Mouse (Mus musculus) myocyte (in vitro differentiated cells): ENCODE data around the gene Smad6. TPM values are rescaled to one million over a fixed set of nuclear protein-coding genes. Genes with fewer than 3 reads are reported as not detected.

Experiments used
- H3K27me3 ChIP-seq: one replicate; pipeline ENCODE4 v1.6.1; 2011; ENCODE audit not compliant: control insufficient read depth, insufficient read depth, insufficient read length
- H3K36me3 ChIP-seq: one replicate; pipeline ENCODE4 v1.6.1; 2011; ENCODE audit not compliant: control insufficient read depth, insufficient read depth
- H3K4me2 ChIP-seq: one replicate; pipeline ENCODE4 v1.6.1; 2011; ENCODE audit warnings: low read depth, control low read depth
- H3K4me3 ChIP-seq: one replicate; pipeline ENCODE4 v1.5.1; 2011; ENCODE audit warnings: mild to moderate bottlenecking, control low read depth, moderate library complexity
- H3K79me2 ChIP-seq: one replicate; pipeline ENCODE4 v1.6.1; 2011; ENCODE audit not compliant: control insufficient read depth, insufficient read depth
- H3ac ChIP-seq: one replicate; pipeline ENCODE4 v1.6.1; 2011; ENCODE audit not compliant: control insufficient read depth, insufficient read length
- CEBPB ChIP-seq: IDR thresholded peaks from 2 replicates; pipeline ENCODE4 v1.6.1; 2011; ENCODE audit warnings: mild to moderate bottlenecking, moderate library complexity; ENCODE audit not compliant: poor library complexity, insufficient read depth, severe bottlenecking
- E2F4 ChIP-seq: IDR thresholded peaks from one replicate; pipeline ENCODE4 v1.6.1; 2011; ENCODE audit warnings: mild to moderate bottlenecking, control low read depth, moderate library complexity; ENCODE audit not compliant: insufficient read depth
- MAX ChIP-seq: IDR thresholded peaks from one replicate; pipeline ENCODE4 v1.6.1; 2011; ENCODE audit warnings: low read depth, mild to moderate bottlenecking, control low read depth
- MYOD1 ChIP-seq, 3 experiments: IDR thresholded peaks; one replicate each; pipeline ENCODE4 v1.6.1; 2011; ENCODE audit warnings: control low read depth in 2 of 3, low read depth in 2 of 3, mild to moderate bottlenecking in 2 of 3, moderate library complexity in 1 of 3; ENCODE audit not compliant: insufficient read length in 2 of 3, control insufficient read depth in 1 of 3
- MYOG ChIP-seq, 3 experiments: IDR thresholded peaks; one replicate each; pipeline ENCODE4 v1.6.1; 2011; ENCODE audit warnings: control low read depth in 2 of 3, low read depth in 2 of 3, mild to moderate bottlenecking in 2 of 3; ENCODE audit not compliant: insufficient read length in 2 of 3, control insufficient read depth in 1 of 3, insufficient read depth in 1 of 3
- POLR2A ChIP-seq: IDR thresholded peaks from one replicate; pipeline ENCODE4 v1.6.1; 2011; ENCODE audit warnings: low read depth, mild to moderate bottlenecking, control low read depth, moderate library complexity; ENCODE audit not compliant: insufficient read length
- POLR2AphosphoS2 ChIP-seq: IDR thresholded peaks from one replicate; pipeline ENCODE4 v1.6.1; 2011; ENCODE audit warnings: low read depth, control low read depth; ENCODE audit not compliant: insufficient read length
- REST ChIP-seq: IDR thresholded peaks from one replicate; pipeline ENCODE4 v1.6.1; 2011; ENCODE audit warnings: mild to moderate bottlenecking, control low read depth, moderate library complexity; ENCODE audit not compliant: insufficient read depth, insufficient read length
- SRF ChIP-seq: IDR thresholded peaks from one replicate; pipeline ENCODE4 v1.6.1; 2011; ENCODE audit warnings: low read depth; ENCODE audit not compliant: control insufficient read depth, insufficient read length
- TCF12 ChIP-seq: IDR thresholded peaks from one replicate; pipeline ENCODE4 v1.6.1; 2011; ENCODE audit warnings: mild to moderate bottlenecking, control low read depth; ENCODE audit not compliant: poor library complexity, insufficient read depth, severe bottlenecking
- TCF3 ChIP-seq: IDR thresholded peaks from one replicate; pipeline ENCODE4 v1.6.1; 2011; ENCODE audit warnings: low read depth, control low read depth; ENCODE audit not compliant: insufficient read length
- USF1 ChIP-seq: IDR thresholded peaks from one replicate; pipeline ENCODE4 v1.6.1; 2011; ENCODE audit warnings: low read depth, mild to moderate bottlenecking, control low read depth, moderate library complexity
- polyA plus RNA-seq: library from polyadenylated mRNA; unstranded; fragments of >200 nt; fragmentation: generic; extraction: Trizol; gene quantifications from one replicate; pipeline ENCODE4 v1.2.1, GENCODE M21; 2012; ENCODE audit warnings: missing spikeins

The Smad6 gene
- polyA plus RNA-seq, 1 experiment, result 1.5 TPM

DNA sequence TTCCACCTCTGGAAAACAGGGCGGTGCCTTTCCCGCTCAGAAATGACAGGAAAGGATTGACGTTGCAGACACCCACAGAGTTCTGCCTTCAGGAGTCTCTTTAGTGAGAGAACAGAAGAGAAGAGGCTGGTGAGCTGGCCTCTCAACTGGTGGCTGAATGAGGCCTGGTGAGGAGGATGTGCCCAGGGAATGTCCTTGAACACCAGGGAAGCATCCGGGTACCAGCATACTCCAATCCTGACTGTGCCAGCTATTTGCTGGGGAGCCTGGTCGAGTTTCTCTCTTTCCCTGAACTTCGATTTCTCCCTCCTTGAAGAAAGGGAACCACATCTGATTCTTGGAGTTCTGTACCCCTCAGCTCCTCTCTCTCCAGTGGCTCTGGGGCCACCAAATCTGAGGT is 105.4 kb downstream of the Smad6 start:
- TF ChIP-seq TCF12, result no peak
- no peak for TF ChIP-seq E2F4
- TF ChIP-seq REST, result no peak
- no peak for TF ChIP-seq TCF3
- no peak for TF ChIP-seq POLR2AphosphoS2
- no peak for TF ChIP-seq MAX
- TF ChIP-seq SRF, result no peak
- no peak for TF ChIP-seq POLR2A
- TF ChIP-seq CEBPB, result no peak
- no peak for TF ChIP-seq MYOD1 (IDR thresholded peaks at IDR 0.05; ENCODE audit: control insufficient read depth in 1 of 3, insufficient read length in 2 of 3, low read depth in 2 of 3)
- TF ChIP-seq MYOG (IDR thresholded peaks at IDR 0.05; ENCODE audit: control insufficient read depth in 1 of 3, insufficient read depth in 1 of 3, insufficient read length in 2 of 3, low read depth in 2 of 3), result no peak
- TF ChIP-seq USF1, result no peak
- H3K27me3 ChIP-seq, result no peaks in the 10 kb centered on the region
- no peak overlapping the region for H3K4me3 ChIP-seq
- H3K79me2 ChIP-seq, result no peaks in the 10 kb centered on the region
- no peak overlapping the region for H3K4me2 ChIP-seq
- H3ac ChIP-seq, result no peak overlapping the region
- H3K36me3 ChIP-seq, result no peaks in the 10 kb centered on the region

DNA sequence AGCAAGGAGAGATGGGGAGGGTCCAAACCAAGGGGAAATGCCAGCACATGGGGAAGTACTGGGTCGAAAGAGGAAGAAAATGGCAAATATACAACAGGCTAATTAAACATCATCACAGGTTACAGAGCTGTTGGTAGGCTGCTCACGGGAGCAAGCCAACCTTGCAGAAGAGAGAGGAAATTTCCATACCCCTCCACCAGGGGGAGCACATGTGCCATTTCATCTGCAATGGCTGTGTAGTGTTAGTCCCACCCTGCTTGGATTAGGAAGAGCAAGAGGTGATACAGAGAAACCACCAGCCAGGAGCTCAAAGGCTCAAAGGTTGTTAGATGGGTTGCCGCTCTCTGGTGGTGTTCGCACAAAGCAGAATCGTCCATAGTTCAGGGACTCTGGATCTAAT is 105.9 kb downstream of the Smad6 start:
- Histone ChIP-seq H3K27me3 (no peaks in the 10 kb centered on the region), H3K4me3 (no peak overlapping the region), H3ac (no peak overlapping the region)

DNA sequence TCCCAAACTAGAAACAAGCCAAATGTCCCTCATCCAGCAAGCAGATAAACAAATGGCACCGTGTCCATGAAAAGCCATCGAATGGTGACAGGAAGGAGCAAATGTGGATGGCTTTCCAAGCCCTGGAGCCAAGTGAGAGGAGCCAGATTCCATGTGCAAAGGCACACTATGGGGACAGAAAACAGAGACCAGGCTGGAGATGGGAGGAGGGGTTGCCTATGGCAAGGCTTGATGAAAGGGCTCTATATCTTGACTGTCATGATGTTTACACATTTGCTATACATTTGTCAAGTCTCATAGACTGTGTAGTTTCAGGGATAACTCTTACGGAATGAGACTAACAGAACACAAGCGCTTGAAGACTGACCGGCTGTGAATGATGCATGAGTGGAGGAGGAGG is 106.9 kb downstream of the Smad6 start:
- Histone ChIP-seq H3ac (no peak overlapping the region), H3K27me3 (no peaks in the 10 kb centered on the region), H3K4me3 (no peak overlapping the region), H3K4me2 (no peak overlapping the region), H3K79me2 (no peaks in the 10 kb centered on the region), H3K36me3 (no peaks in the 10 kb centered on the region)
- TF ChIP-seq E2F4, result no peak
- no peak for TF ChIP-seq TCF12
- TF ChIP-seq MAX, result no peak
- no peak for TF ChIP-seq USF1
- TF ChIP-seq MYOD1 (IDR thresholded peaks at IDR 0.05; ENCODE audit: control insufficient read depth in 1 of 3, insufficient read length in 2 of 3, low read depth in 2 of 3), result no peak
- TF ChIP-seq REST, result no peak
- no peak for TF ChIP-seq TCF3
- no peak for TF ChIP-seq POLR2A
- TF ChIP-seq POLR2AphosphoS2, result no peak
- no peak for TF ChIP-seq CEBPB
- no peak for TF ChIP-seq SRF

More for the DNA sequence above, 105.9 kb downstream of the Smad6 start:
- H3K36me3 ChIP-seq, result no peaks in the 10 kb centered on the region
- TF ChIP-seq CEBPB (no peak), MYOG (IDR thresholded peaks at IDR 0.05; ENCODE audit: control insufficient read depth in 1 of 3, insufficient read depth in 1 of 3, insufficient read length in 2 of 3, low read depth in 2 of 3) (no peak), TCF12 (no peak), USF1 (no peak), MYOD1 (IDR thresholded peaks at IDR 0.05; ENCODE audit: control insufficient read depth in 1 of 3, insufficient read length in 2 of 3, low read depth in 2 of 3) (no peak), MAX (no peak), REST (no peak)
- no peaks in the 10 kb centered on the region for H3K79me2 ChIP-seq
- no peak overlapping the region for H3K4me2 ChIP-seq

- Histone ChIP-seq H3K4me3 (no peak overlapping the region), H3K79me2 (no peaks in the 10 kb centered on the region), H3K27me3 (peaks cover 8% of the 10 kb centered on the region), H3K36me3 (no peaks in the 10 kb centered on the region), H3K4me2 (no peak overlapping the region), H3ac (no peak overlapping the region)
- TF ChIP-seq MAX (no peak), MYOD1 (IDR thresholded peaks at IDR 0.05; ENCODE audit: control insufficient read depth in 1 of 3, insufficient read length in 2 of 3, low read depth in 2 of 3) (no peak), MYOG (IDR thresholded peaks at IDR 0.05; ENCODE audit: control insufficient read depth in 1 of 3, insufficient read depth in 1 of 3, insufficient read length in 2 of 3, low read depth in 2 of 3) (no peak), CEBPB (no peak), POLR2A (no peak), E2F4 (no peak), TCF3 (no peak), REST (no peak), TCF12 (no peak), USF1 (no peak), SRF (no peak), POLR2AphosphoS2 (no peak)
Observed at GRCm38 (mm10) chr9:63912051-63912450, 109.8 kb downstream of the Smad6 start.

DNA sequence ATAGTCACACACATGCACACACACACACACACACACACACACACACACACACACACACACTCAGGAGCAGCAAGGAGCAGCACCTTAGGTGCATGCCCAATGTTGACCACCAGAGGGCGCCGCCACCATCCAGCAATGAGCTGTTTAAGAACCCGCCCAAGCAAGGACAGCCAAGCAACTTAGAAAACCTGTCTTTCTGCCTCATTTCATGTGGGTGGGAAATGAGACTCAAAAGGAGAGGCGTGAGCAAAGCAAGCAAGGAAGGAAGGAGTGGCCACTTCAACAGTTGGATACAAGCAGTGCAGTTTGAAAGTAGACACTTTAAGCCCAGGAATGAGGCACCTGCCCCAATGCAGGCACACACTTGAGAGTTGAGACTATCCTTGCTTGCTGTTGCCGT is 112.2 kb downstream of the Smad6 start:
- Histone ChIP-seq H3K36me3 (no peaks in the 10 kb centered on the region), H3K79me2 (no peaks in the 10 kb centered on the region), H3K27me3 (peaks cover 8% of the 10 kb centered on the region), H3ac (no peak overlapping the region), H3K4me3 (no peak overlapping the region), H3K4me2 (no peak overlapping the region)
- TF ChIP-seq SRF, result no peak
- TF ChIP-seq TCF3, result no peak
- TF ChIP-seq MYOG (IDR thresholded peaks at IDR 0.05; ENCODE audit: control insufficient read depth in 1 of 3, insufficient read depth in 1 of 3, insufficient read length in 2 of 3, low read depth in 2 of 3), result no peak
- no peak for TF ChIP-seq MAX
- no peak for TF ChIP-seq REST
- no peak for TF ChIP-seq POLR2AphosphoS2
- no peak for TF ChIP-seq USF1
- no peak for TF ChIP-seq TCF12
- TF ChIP-seq E2F4, result no peak
- TF ChIP-seq POLR2A, result no peak
- no peak for TF ChIP-seq MYOD1 (IDR thresholded peaks at IDR 0.05; ENCODE audit: control insufficient read depth in 1 of 3, insufficient read length in 2 of 3, low read depth in 2 of 3)
